Mouse (Mus musculus): ENCODE measurements around the gene Slc39a2.
"Not testable (repeated sequence)": the region's sequence is repeated elsewhere in the genome, so short reads cannot be mapped to it uniquely, and the experiment has no call there.

Gene Slc39a2

GRCm38 (mm10) chr14:51902806-51903710, 10.4 kb downstream of the Slc39a2 start:
- DNase-seq = peak; percentile 85 to 92

- DNase-seq = no peak
These were observed 11.1 kb downstream of the Slc39a2 start for GRCm38 (mm10) chr14:51903782-51904181.

- DNase-seq = no peak
These were observed 12.0 kb downstream of the Slc39a2 start for GRCm38 (mm10) chr14:51904706-51905105.

- no peak for DNase-seq
These were observed 13.4 kb downstream of the Slc39a2 start for GRCm38 (mm10) chr14:51906102-51906501.

GRCm38 (mm10) chr14:51911301-51911700, 18.6 kb downstream of the Slc39a2 start:
- DNase-seq = no peak

GRCm38 (mm10) chr14:51912391-51913061, 19.8 kb downstream of the Slc39a2 start:
- no peak for DNase-seq

GRCm38 (mm10) chr14:51913062-51913959, 20.6 kb downstream of the Slc39a2 start:
- peak; percentile 67 to 77 for DNase-seq

- DNase-seq = peak; percentile 48 to 66
These were observed 21.5 kb downstream of the Slc39a2 start, which contains the start of gene Ndrg2 for GRCm38 (mm10) chr14:51913960-51914762. Gene Ndrg2, minus strand, starts transcription at chr14:51914158.

- DNase-seq = no peak
These were observed 22.3 kb downstream of the Slc39a2 start for GRCm38 (mm10) chr14:51915030-51915429.

GRCm38 (mm10) chr14:51916539-51916938, 23.9 kb downstream of the Slc39a2 start:
- no peak for DNase-seq

GRCm38 (mm10) chr14:51918125-51918524, 25.4 kb downstream of the Slc39a2 start, which contains the start of gene Tppp2:
Gene Tppp2, plus strand, starts transcription at chr14:51918425.
- DNase-seq = no peak

- no peak for DNase-seq
These were observed 26.3 kb downstream of the Slc39a2 start for GRCm38 (mm10) chr14:51918966-51919365.

GRCm38 (mm10) chr14:51921759-51922570, 29.3 kb downstream of the Slc39a2 start:
- DNase-seq = peak in 1 of 2 experiments; percentile 29

- DNase-seq = no peak
These were observed 29.8 kb downstream of the Slc39a2 start, which contains the start of gene Rnase13 for GRCm38 (mm10) chr14:51922571-51922865. Gene Rnase13, minus strand, starts transcription at chr14:51922773.

- DNase-seq = no peak
These were observed 30.2 kb downstream of the Slc39a2 start for GRCm38 (mm10) chr14:51922910-51923309.

GRCm38 (mm10) chr14:51923492-51923891, 30.8 kb downstream of the Slc39a2 start:
- no peak for DNase-seq

GRCm38 (mm10) chr14:51926930-51927329, 34.2 kb downstream of the Slc39a2 start:
- not testable (repeated sequence) for DNase-seq

GRCm38 (mm10) chr14:51929309-51929943, 36.7 kb downstream of the Slc39a2 start:
- peak in 1 of 2 experiments; percentile 25 for DNase-seq

GRCm38 (mm10) chr14:51929968-51930367, 37.3 kb downstream of the Slc39a2 start:
- no peak for DNase-seq

- DNase-seq = peak; percentile 32 to 69
These were observed 38.1 kb downstream of the Slc39a2 start for GRCm38 (mm10) chr14:51930824-51931223.
